Mouse (Mus musculus): ENCODE results near the gene Bnc2.

- no peak for TF ChIP-seq GATA1 (IDR thresholded peaks at IDR 0.05; ENCODE audit: low read length)
- no peak for TF ChIP-seq TAL1 (IDR thresholded peaks at IDR 0.05; ENCODE audit: low read length)
These were observed 12.6 kb downstream of the Bnc2 start for GRCm38 (mm10) chr4:84662228-84663065.

Data from erythroblast, embryonic 14.5 days (primary cell).